Mouse (Mus musculus) cortical plate, adult 2 months (tissue): ENCODE data around the gene Wdr95.

Experiments
- CTCF ChIP-seq: fragments of 200-500 bp; IDR thresholded peaks from 2 replicates; pipeline ENCODE4 v1.5.1; 2011; ENCODE audit warnings: mild to moderate bottlenecking, control low read depth, low read length; ENCODE audit not compliant: insufficient read depth; ENCODE audit errors: extremely low read depth
- POLR2A ChIP-seq: fragments of 200-500 bp; IDR thresholded peaks from 2 replicates; pipeline ENCODE4 v1.6.1; 2011; ENCODE audit warnings: mild to moderate bottlenecking, low read length, control low read depth; ENCODE audit not compliant: insufficient read depth; ENCODE audit errors: extremely low read depth

- TF ChIP-seq CTCF (no peak), POLR2A (no peak)
Measured at GRCm38 (mm10) chr5:149594215-149594614, 65.7 kb downstream of the Wdr95 start.
